Mouse (Mus musculus): Measurements from ENCODE around the gene Fbxl15. TPM values are rescaled to one million over a fixed set of nuclear protein-coding genes. Genes with fewer than 3 reads are reported as not detected.
A peak's percentile ranks its signal among the peaks of the same experiment; 100 is the strongest.

The Fbxl15 gene
- total and polyA plus RNA-seq, 2 experiments from 2014 or later, result 37.2 to 50.3 TPM

DNA sequence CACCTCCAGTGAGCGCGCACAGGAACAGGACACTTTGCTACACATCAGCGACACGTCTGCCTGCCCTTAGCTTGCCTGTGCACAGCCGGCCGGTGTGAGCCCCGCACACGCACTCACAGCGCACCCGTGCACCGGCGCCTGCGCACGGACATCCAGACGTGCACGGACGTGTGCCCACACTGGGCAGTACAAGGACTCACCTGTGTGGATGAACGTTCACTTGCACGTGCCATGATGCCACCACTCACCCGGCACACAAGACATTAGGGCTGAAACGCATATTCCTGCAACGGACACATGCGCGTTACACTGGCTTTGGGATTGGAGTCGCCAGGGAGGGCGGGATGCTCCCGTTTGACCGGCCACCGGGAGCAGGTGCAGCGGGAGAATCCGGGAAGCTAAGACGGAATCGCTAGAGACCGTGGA is 23.1 kb upstream of the Fbxl15 start:
- peak overlapping the region; percentile 79 for H3K4me2 ChIP-seq (ENCODE audit: low read depth)
- peaks cover 13% of the 10 kb centered on the region for H3K27me3 ChIP-seq (ENCODE audit: insufficient read depth, low read length)
- H3K27ac ChIP-seq (ENCODE audit: low read depth, low read length), result no peak overlapping the region
- WGBS, result under 1% methylated on average over 34 of the region's 34 CpGs
- DNase-seq (no peak), ATAC-seq (0 out of 2 replicates have a peak, but pooled peaks have one; percentile 8)
- no peaks in the 10 kb centered on the region for H3K9me3 ChIP-seq (ENCODE audit: low read length)
- H3K4me1 ChIP-seq (ENCODE audit: insufficient read depth), result peaks cover 6% of the 10 kb centered on the region; the same call in 1 of the 2 replicates
- H3K4me3 ChIP-seq (ENCODE audit: low read depth, low read length), result peak overlapping the region; percentile 48
- H3K9ac ChIP-seq, result peak overlapping the region; percentile 46
- TF ChIP-seq CTCF (IDR thresholded peaks at IDR 0.05; ENCODE audit: low read depth), result no peak
- H3K36me3 ChIP-seq (ENCODE audit: insufficient read depth), result no peaks in the 10 kb centered on the region

DNA sequence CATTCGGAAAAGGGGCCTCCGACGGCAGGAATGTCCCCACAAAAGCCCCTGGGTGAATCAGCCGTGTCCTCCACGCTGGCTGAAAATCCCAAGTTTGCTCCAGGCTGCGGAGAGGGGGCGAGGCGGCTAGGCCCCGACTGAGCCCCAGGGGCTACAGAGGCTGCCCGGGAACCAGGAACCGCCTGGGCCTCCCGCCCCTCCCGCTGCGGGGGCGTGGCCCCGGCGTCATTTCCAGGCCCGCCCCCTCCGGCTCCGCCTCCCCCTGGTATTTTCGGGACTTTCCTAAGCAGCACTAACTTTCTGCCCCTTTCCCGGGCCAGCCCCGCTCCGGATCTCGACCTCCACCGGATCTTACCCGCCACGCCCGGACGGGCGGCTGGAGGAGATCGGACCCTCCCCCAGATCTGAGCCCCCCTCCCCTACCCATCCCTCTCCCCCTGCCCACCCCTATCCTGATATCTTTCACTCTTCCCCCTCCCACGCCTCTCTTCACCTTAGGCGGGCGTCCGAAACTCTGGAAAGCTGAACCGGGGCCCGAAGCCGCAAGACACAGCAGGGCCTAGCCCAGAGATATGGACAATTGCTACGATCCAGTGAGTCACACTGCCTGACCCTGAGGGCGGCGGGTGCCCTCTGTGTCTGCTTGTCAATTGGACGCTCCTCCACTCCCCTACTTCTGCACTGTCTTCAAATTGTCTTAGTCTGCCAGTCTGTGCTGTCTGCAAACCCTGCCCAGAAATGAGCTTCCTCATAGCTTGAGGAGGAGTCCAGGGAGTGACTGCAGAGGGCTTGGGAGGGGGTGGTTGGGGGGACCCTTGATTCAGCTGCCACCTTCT is 22.3 kb upstream of the Fbxl15 start:
- H3K27me3 ChIP-seq (ENCODE audit: insufficient read depth, low read length), result peaks cover 13% of the 10 kb centered on the region
- no peaks in the 10 kb centered on the region for H3K9me3 ChIP-seq (ENCODE audit: low read length)
- H3K4me2 ChIP-seq (ENCODE audit: low read depth), result peak overlapping the region; percentile 79
- peak overlapping the region; percentile 48 for H3K4me3 ChIP-seq (ENCODE audit: low read depth, low read length)
- ATAC-seq, result peak; percentile 34; the same call in 1 of the 2 replicates
- DNase-seq, result peak; percentile 77
- H3K9ac ChIP-seq, result peak overlapping the region; percentile 46
- WGBS, result 5% methylated on average over 42 of the region's 43 CpGs
- TF ChIP-seq CTCF (IDR thresholded peaks at IDR 0.05; ENCODE audit: low read depth), result no peak
- H3K27ac ChIP-seq (ENCODE audit: low read depth, low read length), result no peak overlapping the region
- peaks cover 6% of the 10 kb centered on the region; the same call in 1 of the 2 replicates for H3K4me1 ChIP-seq (ENCODE audit: insufficient read depth)
- H3K36me3 ChIP-seq (ENCODE audit: insufficient read depth), result 0 out of 2 replicates have a peak, but pooled peaks cover under 1% of the 10 kb centered on the region

DNA sequence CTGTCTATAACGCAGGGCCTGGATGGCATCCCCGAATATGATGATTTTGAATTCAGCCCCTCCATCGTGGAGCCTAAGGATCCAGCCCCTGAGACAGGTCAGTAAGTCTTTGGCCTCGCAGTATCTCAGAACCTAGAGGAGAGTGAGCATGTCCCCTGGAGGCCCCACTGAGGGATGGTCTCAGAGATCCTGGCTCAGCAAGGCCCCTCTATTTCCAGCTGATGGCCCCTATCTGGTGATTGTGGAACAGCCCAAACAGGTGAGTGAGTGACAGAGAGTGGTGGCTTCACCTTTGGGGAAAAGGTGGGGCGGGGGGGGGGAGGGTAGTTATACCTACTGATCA is 21.7 kb upstream of the Fbxl15 start:
- TF ChIP-seq CTCF (IDR thresholded peaks at IDR 0.05; ENCODE audit: low read depth), result no peak
- peaks cover 6% of the 10 kb centered on the region; the same call in 1 of the 2 replicates for H3K4me1 ChIP-seq (ENCODE audit: insufficient read depth)
- ATAC-seq, result no peak
- peaks cover 13% of the 10 kb centered on the region for H3K27me3 ChIP-seq (ENCODE audit: insufficient read depth, low read length)
- no peak overlapping the region for H3K9ac ChIP-seq
- 56% methylated on average over 5 of the region's 5 CpGs for WGBS
- no peak for DNase-seq
- no peak overlapping the region for H3K27ac ChIP-seq (ENCODE audit: low read depth, low read length)
- H3K4me2 ChIP-seq (ENCODE audit: low read depth), result peak overlapping the region; percentile 79
- no peaks in the 10 kb centered on the region for H3K9me3 ChIP-seq (ENCODE audit: low read length)
- H3K4me3 ChIP-seq (ENCODE audit: low read depth, low read length), result no peak overlapping the region; the same call in 1 of the 2 replicates
- peaks cover 7% of the 10 kb centered on the region for H3K36me3 ChIP-seq (ENCODE audit: insufficient read depth)

DNA sequence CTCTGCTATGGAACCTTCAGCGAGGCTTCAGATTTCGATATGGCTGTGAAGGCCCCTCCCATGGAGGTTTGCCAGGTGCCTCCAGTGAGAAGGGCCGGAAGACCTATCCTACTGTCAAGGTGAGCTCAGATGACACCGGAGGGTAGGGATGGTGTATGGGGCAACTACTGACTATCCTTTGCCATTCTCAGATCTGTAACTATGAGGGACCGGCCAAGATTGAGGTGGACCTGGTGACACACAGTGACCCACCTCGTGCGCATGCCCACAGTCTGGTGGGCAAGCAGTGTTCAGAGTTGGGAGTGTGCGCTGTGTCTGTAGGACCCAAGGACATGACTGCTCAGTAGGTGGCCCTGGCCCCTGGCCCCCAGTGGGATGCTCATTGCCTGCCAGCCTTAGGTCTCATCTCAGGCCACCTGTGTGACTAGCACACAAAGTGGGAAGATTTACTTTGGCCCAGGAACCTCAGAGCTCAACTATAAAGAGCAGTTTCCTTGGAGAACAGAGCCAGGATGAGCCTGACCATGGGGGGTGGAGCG is 21.2 kb upstream of the Fbxl15 start:
- ATAC-seq (no peak), DNase-seq (no peak)
- no peak for TF ChIP-seq CTCF (IDR thresholded peaks at IDR 0.05; ENCODE audit: low read depth)
- Histone ChIP-seq H3K9ac (no peak overlapping the region), H3K9me3 (ENCODE audit: low read length) (no peaks in the 10 kb centered on the region), H3K4me2 (ENCODE audit: low read depth) (no peak overlapping the region), H3K36me3 (ENCODE audit: insufficient read depth) (peaks cover 10% of the 10 kb centered on the region), H3K27me3 (ENCODE audit: insufficient read depth, low read length) (peaks cover 13% of the 10 kb centered on the region), H3K27ac (ENCODE audit: low read depth, low read length) (no peak overlapping the region), H3K4me1 (ENCODE audit: insufficient read depth) (peaks cover 6% of the 10 kb centered on the region; the same call in 1 of the 2 replicates), H3K4me3 (ENCODE audit: low read depth, low read length) (no peak overlapping the region)
- 91% methylated on average over 9 of the region's 9 CpGs for WGBS

DNA sequence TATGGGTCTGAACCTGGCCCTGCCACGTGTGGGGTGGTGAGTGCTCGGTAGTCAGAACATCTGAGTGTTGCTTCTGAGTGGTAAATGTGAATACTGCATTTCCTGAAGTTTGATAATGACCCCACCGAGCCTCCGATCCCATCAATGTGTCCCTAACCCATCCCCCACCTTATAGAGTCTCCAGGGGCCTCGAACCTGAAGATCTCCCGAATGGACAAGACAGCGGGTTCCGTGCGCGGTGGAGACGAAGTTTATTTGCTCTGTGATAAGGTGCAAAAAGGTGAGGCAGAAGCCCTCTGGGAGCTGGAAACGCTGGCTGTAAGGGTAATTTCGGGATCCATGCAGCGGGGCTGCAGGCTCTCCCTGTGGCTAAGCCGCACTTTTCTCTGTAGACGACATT is 20.2 kb upstream of the Fbxl15 start:
- H3K9me3 ChIP-seq (ENCODE audit: low read length), result no peaks in the 10 kb centered on the region
- no peak overlapping the region for H3K27ac ChIP-seq (ENCODE audit: low read depth, low read length)
- peaks cover 20% of the 10 kb centered on the region for H3K36me3 ChIP-seq (ENCODE audit: insufficient read depth)
- no peak overlapping the region for H3K4me3 ChIP-seq (ENCODE audit: low read depth, low read length)
- no peak for TF ChIP-seq CTCF (IDR thresholded peaks at IDR 0.05; ENCODE audit: low read depth)
- no peak overlapping the region for H3K4me2 ChIP-seq (ENCODE audit: low read depth)
- ATAC-seq (no peak), DNase-seq (no peak)
- no peak overlapping the region for H3K9ac ChIP-seq
- WGBS, result 82% methylated on average over 16 of the region's 16 CpGs
- peaks cover 13% of the 10 kb centered on the region for H3K27me3 ChIP-seq (ENCODE audit: insufficient read depth, low read length)
- H3K4me1 ChIP-seq (ENCODE audit: insufficient read depth), result peaks cover 6% of the 10 kb centered on the region; the same call in 1 of the 2 replicates

DNA sequence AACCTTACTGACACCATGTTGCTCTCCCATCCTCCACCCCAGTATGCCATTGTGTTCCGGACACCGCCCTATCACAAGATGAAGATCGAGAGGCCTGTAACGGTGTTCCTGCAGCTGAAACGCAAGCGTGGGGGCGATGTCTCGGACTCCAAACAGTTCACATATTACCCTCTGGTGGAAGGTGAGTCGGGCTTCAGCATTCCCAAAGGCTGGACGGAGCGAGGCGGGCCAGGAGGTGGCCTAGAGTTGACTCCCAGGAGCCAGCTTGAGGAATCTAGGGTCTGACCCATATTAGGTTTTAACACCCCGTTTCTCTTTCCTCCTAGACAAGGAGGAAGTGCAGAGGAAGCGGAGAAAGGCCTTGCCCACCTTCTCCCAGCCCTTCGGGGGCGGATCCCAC is 19.7 kb upstream of the Fbxl15 start:
- no peak for TF ChIP-seq CTCF (IDR thresholded peaks at IDR 0.05; ENCODE audit: low read depth)
- Histone ChIP-seq H3K9ac (0 out of 2 replicates have a peak overlapping the region, but pooled peaks have one; percentile 56), H3K4me1 (ENCODE audit: insufficient read depth) (peaks cover 6% of the 10 kb centered on the region; the same call in 1 of the 2 replicates), H3K27me3 (ENCODE audit: insufficient read depth, low read length) (peaks cover 13% of the 10 kb centered on the region), H3K27ac (ENCODE audit: low read depth, low read length) (no peak overlapping the region), H3K36me3 (ENCODE audit: insufficient read depth) (peaks cover 25% of the 10 kb centered on the region), H3K4me3 (ENCODE audit: low read depth, low read length) (peak overlapping the region; percentile 46; the same call in 1 of the 2 replicates), H3K4me2 (ENCODE audit: low read depth) (peak overlapping the region; percentile 90), H3K9me3 (ENCODE audit: low read length) (no peaks in the 10 kb centered on the region)
- ATAC-seq, result no peak
- DNase-seq, result no peak
- 62% methylated on average over 16 of the region's 16 CpGs for WGBS

All from forebrain, postnatal 0 days (tissue).